Mouse (Mus musculus) midbrain, embryonic 13.5 days (tissue): ENCODE results near the gene Cck. TPM values are rescaled to one million over a fixed set of nuclear protein-coding genes. Genes with fewer than 3 reads are reported as not detected.

ENCODE experiments used
- ATAC-seq: fragments of 200-750 bp; cut with Nextera tagmentation; 2 replicates; pipeline ENCODE4 v1.8.0; 2017; ENCODE audit warnings: mild to moderate bottlenecking, moderate TSS enrichment, moderate library complexity
- H3K27ac ChIP-seq: fragments of 300-500 bp; sonication (generic); 2 replicates; pipeline ENCODE4 v1.5.1; 2015; ENCODE audit warnings: inconsistent platforms, mild to moderate bottlenecking, moderate library complexity
- H3K27me3 ChIP-seq: fragments of 300-500 bp; sonication (generic); 2 replicates; pipeline ENCODE4 v1.6.1; 2015; ENCODE audit warnings: mild to moderate bottlenecking, inconsistent platforms
- H3K36me3 ChIP-seq: fragments of 300-500 bp; sonication (generic); 2 replicates; pipeline ENCODE4 v1.6.1; 2015; ENCODE audit warnings: mild to moderate bottlenecking, inconsistent platforms
- H3K4me1 ChIP-seq: fragments of 300-500 bp; sonication (generic); replicated peaks from 2 replicates; pipeline ENCODE4 v1.6.1; 2015; ENCODE audit warnings: inconsistent platforms
- H3K4me2 ChIP-seq: fragments of 300-500 bp; sonication (generic); replicated peaks from 2 replicates; pipeline ENCODE4 v1.6.1; 2015; ENCODE audit warnings: moderate library complexity, mild to moderate bottlenecking, inconsistent platforms
- H3K4me3 ChIP-seq: fragments of 300-500 bp; sonication (generic); replicated peaks from 2 replicates; pipeline ENCODE4 v1.5.1; 2015; ENCODE audit warnings: mild to moderate bottlenecking, inconsistent platforms
- H3K9ac ChIP-seq: fragments of 300-500 bp; sonication (generic); replicated peaks from 2 replicates; pipeline ENCODE4 v1.6.1; 2015; ENCODE audit warnings: mild to moderate bottlenecking, inconsistent platforms
- H3K9me3 ChIP-seq: fragments of 300-500 bp; sonication (generic); 2 replicates; pipeline ENCODE4 v1.6.1; 2016; ENCODE audit warnings: mild to moderate bottlenecking, inconsistent platforms
- WGBS: fragments of 180-500 bp; shearing (Covaris S2); methylation state at CpG from one replicate; pipeline ENCODE4 v1.1.7; 2015; 5-methylcytosine and 5-hydroxymethylcytosine counted together
- polyA plus RNA-seq: library from polyadenylated mRNA; unstranded; fragments of >200 nt; fragmentation: Nextera tagmentation; extraction: Ambion mirVana; gene quantifications from 2 replicates; pipeline ENCODE4 v1.2.1, GENCODE M21; 2015

Cck gene
- 12.0 and 24.1 TPM in 2 replicates for polyA plus RNA-seq

DNA sequence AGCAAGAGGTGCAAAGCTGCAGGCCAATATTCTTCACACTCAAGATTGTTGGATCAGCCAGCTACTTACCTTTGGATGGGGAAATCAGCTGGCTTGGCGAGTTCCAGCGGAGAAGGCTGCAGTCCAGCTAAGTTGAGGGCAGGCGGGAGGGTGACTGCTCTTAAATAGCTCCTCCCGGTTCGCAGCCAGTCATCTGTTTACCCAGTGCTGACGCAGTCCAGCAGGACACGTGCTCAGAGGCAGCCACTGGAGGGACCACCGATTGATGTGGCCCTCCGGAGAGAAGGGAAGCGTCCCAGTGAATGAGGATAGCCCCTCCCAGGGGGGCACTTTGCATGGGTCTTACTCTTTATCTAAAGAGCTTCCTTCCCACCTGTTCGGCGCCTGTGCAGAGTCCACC is at the start of gene Cck:
Gene Cck (minus strand): TSS at position 166 of the 400 bp plus-strand sequence.
- H3K4me1 ChIP-seq = peaks cover 24% of the 10 kb centered on the region
- peak within 1 kb of the TSS; percentile 59 for H3K4me2 ChIP-seq
- peak within 1 kb of the TSS; percentile 37 for H3K4me3 ChIP-seq
- H3K36me3 ChIP-seq = no peaks in the 10 kb centered on the region
- H3K27ac ChIP-seq = no peak within 1 kb of the TSS
- no peaks in the 10 kb centered on the region for H3K9me3 ChIP-seq
- WGBS = 2% methylated on average over 12 of the region's 12 CpGs
- peak; percentile 34; the same call in 1 of the 2 replicates for ATAC-seq
- H3K27me3 ChIP-seq = peaks cover 56% of the 10 kb centered on the region
- H3K9ac ChIP-seq = 0 out of 2 replicates have a peak within 1 kb of the TSS, but pooled peaks have one; percentile 39

DNA sequence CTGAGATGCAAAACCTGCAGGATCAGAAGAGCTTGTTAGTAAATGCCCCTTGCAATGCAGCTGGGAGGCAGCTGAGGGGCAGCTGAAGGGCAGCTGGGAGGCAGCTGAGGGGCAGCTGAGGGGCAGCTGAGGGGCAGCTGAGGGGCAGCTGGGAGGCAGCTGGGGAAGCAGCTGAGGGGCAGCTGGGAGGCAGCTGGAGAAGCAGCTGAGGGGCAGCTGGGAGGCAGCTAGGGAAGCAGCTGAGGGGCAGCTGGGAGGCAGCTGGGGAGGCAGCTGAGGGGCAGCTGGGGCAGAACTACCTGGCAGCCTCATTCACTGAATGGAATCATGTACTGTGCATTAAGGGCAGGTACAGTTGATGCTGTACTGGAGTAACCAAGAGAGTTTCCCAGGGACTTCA is 46.0 kb upstream of the Cck start:
- H3K4me3 ChIP-seq = no peak overlapping the region
- no peak overlapping the region for H3K9ac ChIP-seq
- no peak overlapping the region for H3K4me2 ChIP-seq
- ATAC-seq = no peak
- H3K27me3 ChIP-seq = no peaks in the 10 kb centered on the region
- H3K4me1 ChIP-seq = no peaks in the 10 kb centered on the region
- no peaks in the 10 kb centered on the region for H3K36me3 ChIP-seq
- no peak overlapping the region; the same call in 1 of the 2 replicates for H3K27ac ChIP-seq
- H3K9me3 ChIP-seq = peaks cover 4% of the 10 kb centered on the region; the same call in 1 of the 2 replicates

DNA sequence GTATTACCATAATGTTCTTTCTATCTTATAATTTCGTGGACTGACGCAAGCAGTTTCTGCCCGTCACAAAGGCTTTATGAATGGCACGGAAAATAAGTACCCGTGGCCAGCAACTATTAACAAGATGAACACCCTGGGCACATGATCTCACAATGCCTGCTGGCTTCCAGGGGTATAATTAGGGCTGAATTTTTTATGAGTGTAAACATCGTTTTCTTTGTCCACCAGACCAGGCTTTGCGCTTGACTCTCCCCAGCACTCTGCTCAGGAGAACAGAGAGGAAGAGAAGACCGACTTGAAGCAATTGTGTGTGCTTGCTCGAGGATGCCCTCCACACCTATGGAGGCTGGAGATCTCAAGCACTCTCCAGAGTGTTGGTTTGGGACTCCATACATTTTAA is 37.1 kb upstream of the Cck start:
- H3K27ac ChIP-seq = no peak overlapping the region
- H3K27me3 ChIP-seq = no peaks in the 10 kb centered on the region
- no peak overlapping the region for H3K9ac ChIP-seq
- no peak overlapping the region for H3K4me2 ChIP-seq
- H3K4me3 ChIP-seq = no peak overlapping the region
- peaks cover 7% of the 10 kb centered on the region for H3K9me3 ChIP-seq
- no peak for ATAC-seq
- no peaks in the 10 kb centered on the region for H3K36me3 ChIP-seq
- 66% methylated on average over 9 of the region's 9 CpGs for WGBS
- H3K4me1 ChIP-seq = no peaks in the 10 kb centered on the region

DNA sequence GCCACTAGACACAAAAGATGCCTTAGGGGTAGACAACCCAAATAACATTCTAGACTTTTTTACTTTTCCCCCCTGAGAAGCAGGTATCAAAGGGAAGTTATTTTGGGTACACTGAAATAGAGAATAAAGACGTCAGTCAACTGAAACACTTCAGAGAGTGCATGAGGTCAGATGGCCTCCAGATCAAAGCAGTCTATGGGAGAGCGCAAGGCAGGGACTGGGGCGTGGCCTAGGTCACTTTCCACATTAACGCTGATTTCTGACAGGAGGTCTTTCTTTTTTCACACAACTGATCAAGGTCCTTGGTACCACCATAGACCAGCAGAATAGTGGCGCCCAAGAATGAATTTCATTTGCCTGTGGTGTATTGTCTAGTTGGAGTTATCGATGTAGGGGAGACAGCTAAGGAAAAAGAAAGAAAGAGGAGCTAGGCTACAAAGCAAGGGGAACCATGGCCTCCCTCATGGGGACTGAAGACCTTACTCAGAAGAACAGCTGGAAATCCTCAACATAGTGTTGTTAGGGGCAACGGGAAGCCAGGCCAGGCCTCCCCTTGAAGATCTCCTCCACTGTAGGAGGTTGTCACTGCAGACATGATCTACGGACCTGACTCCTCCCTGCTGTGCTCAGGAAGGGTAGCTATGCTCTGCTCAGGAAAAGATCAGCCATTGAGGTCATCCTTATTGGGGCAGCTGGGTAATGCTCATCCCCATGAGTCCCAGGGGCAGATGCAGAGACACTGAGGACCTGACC is 33.3 kb upstream of the Cck start:
- Histone ChIP-seq H3K36me3 (no peaks in the 10 kb centered on the region), H3K4me3 (no peak overlapping the region), H3K9ac (no peak overlapping the region), H3K9me3 (no peaks in the 10 kb centered on the region), H3K4me2 (no peak overlapping the region), H3K27ac (no peak overlapping the region), H3K27me3 (no peaks in the 10 kb centered on the region), H3K4me1 (no peaks in the 10 kb centered on the region)
- 71% methylated on average over 8 of the region's 8 CpGs for WGBS
- ATAC-seq = no peak

DNA sequence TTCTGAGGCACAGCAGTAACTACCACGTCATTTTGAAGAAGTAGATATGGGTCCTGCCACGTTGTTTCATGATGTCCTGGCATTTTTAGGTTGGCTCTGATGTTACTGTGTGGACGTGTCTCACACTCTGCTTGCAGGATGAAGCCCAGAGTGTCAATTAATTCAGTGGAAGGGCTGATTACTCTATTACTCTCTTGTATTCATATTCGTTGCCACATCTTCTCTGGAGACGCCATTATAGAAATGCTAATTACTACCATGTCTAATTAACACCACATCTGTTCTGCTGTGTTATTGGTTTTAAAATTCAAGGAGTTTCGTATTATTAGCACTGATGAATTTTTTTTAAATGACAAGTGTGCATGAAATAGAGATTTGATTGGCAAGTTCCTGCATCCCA is 30.7 kb upstream of the Cck start:
- Histone ChIP-seq H3K27me3 (no peaks in the 10 kb centered on the region), H3K4me1 (no peaks in the 10 kb centered on the region), H3K9ac (no peak overlapping the region), H3K4me2 (no peak overlapping the region), H3K4me3 (no peak overlapping the region), H3K9me3 (no peaks in the 10 kb centered on the region), H3K36me3 (no peaks in the 10 kb centered on the region), H3K27ac (no peak overlapping the region)
- 69% methylated on average over 6 of the region's 6 CpGs for WGBS
- no peak for ATAC-seq

DNA sequence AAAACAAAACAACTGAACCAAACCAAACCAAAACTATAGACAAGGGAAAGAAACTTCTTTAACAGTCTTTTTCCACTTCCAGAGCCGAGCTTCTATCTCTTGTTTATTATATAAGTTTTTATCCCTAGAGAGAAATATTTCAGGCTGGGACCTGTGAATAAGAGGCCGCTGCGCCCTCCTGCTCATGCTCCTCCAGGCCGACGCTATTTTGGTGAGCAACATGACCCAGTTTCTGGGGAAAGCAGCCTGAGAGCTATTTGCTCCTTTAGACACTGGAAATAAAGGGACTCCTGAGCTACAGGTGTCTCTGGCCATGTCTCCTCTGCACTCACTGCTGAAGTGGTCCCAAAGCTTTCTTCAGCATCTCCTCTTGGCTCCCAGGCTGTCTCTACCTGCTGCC is 24.6 kb upstream of the Cck start:
- H3K9ac ChIP-seq = no peak overlapping the region
- no peaks in the 10 kb centered on the region for H3K4me1 ChIP-seq
- WGBS = 86% methylated on average over 5 of the region's 5 CpGs
- no peaks in the 10 kb centered on the region for H3K27me3 ChIP-seq
- H3K27ac ChIP-seq = no peak overlapping the region
- no peak overlapping the region for H3K4me3 ChIP-seq
- no peak for ATAC-seq
- no peaks in the 10 kb centered on the region for H3K9me3 ChIP-seq
- H3K4me2 ChIP-seq = no peak overlapping the region
- no peaks in the 10 kb centered on the region for H3K36me3 ChIP-seq

DNA sequence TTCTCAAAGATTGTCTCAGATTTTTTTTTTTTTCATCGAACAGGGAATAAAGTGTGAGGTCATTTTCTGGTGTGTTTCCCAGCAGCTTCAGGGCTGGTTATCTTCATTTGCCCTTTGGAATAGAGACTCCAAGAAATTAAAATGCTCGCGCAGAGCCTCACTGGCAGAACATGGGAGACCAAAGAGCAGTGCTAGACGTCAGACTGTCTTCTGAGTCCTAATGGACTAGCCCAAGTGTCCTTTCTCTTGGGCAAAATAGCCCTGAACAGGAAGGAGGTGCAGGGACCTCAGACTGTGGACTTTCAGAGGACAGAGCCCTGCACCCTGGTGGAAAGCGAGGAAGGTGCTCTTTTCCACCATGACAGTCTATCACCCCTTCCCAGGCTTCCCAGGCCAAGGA is 19.0 kb upstream of the Cck start:
- no peak overlapping the region for H3K9ac ChIP-seq
- ATAC-seq = no peak

DNA sequence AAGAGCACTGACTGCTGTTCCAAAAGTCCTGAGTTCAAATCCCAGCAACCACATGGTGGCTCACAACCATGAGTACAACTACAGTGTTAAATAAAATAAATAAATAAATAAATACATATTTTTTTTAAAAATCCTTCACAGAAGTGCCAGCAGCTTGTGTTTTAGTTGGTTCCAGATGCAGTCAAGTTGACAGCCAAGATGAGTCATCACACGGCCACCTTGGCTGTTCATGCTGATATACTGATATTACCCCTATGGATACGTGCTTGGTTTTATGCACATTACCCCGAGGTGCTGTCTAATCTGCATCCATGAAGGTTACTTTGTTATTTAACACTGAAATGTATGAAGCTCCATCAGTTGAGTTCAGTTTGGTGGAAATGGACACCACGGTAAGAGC is 16.4 kb upstream of the Cck start:
- ATAC-seq = no peak
- no peak overlapping the region for H3K4me2 ChIP-seq
- WGBS = 96% methylated on average over 4 of the region's 4 CpGs
- H3K4me1 ChIP-seq = no peaks in the 10 kb centered on the region
- H3K4me3 ChIP-seq = no peak overlapping the region
- H3K27me3 ChIP-seq = no peaks in the 10 kb centered on the region
- H3K9ac ChIP-seq = no peak overlapping the region
- no peak overlapping the region for H3K27ac ChIP-seq
- no peaks in the 10 kb centered on the region for H3K36me3 ChIP-seq
- no peaks in the 10 kb centered on the region for H3K9me3 ChIP-seq

More for the DNA sequence above, 19.0 kb upstream of the Cck start:
- Histone ChIP-seq H3K36me3 (no peaks in the 10 kb centered on the region), H3K9me3 (no peaks in the 10 kb centered on the region), H3K27ac (no peak overlapping the region), H3K4me3 (no peak overlapping the region), H3K4me2 (no peak overlapping the region), H3K4me1 (no peaks in the 10 kb centered on the region), H3K27me3 (no peaks in the 10 kb centered on the region)
- 89% methylated on average over 5 of the region's 5 CpGs for WGBS

DNA sequence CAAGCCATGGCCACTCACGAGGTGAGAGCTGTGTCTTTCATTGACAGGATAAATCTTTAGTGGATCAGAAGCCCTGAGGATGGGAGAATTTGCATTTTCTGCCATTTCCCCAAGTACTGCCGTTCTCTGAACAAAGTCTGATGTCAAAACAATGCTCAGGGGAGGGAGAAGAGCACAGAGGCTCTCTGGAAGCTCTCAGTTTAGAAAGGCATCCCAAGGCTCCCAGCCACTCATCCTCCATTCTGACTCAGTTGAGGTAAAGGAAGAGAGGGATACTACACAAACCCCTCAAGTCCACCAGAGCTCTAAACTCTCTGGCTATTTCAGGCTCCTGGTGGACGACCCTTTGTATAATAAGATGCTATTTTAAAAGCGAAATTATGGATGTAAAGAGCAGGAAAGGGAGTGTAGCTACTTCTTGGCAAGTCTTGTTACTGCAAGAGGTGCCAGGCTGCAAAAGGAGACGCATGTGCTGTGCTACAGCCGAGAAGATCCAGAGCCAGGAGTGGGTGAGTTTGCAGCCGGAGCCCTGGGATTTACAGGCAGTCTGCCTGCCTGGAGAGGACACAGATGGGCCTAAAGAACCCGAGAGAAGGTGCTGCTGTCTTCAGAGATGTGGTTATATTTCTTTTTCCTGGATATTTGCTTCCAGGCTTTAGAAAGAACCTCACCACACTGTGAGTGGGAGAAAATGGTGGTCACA is 11.1 kb upstream of the Cck start:
- Histone ChIP-seq H3K9me3 (no peaks in the 10 kb centered on the region), H3K27ac (no peak overlapping the region), H3K36me3 (no peaks in the 10 kb centered on the region), H3K9ac (no peak overlapping the region), H3K27me3 (no peaks in the 10 kb centered on the region), H3K4me1 (no peaks in the 10 kb centered on the region), H3K4me2 (no peak overlapping the region), H3K4me3 (no peak overlapping the region)
- ATAC-seq = no peak
- 60% methylated on average over 8 of the region's 8 CpGs for WGBS

DNA sequence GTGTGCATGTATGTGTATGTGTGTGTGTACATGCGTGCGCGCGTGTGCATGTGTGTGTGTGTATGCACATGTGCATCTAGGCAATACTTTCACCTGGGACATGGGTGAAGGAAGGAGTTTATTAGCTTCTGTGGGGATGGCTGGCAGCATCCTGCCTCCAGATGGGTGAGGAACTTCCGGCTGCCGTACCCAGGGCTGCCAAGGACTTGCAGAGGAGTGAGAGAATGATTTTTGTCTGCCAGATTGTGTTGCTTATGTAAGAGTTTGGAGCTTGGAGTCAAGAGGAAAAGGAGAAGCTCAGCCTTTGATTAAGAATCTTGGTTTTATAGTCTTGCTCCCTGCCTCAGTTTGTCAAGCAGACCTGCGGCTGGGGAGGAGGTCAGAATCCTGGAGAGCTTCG is 9.9 kb upstream of the Cck start:
- H3K9me3 ChIP-seq = no peaks in the 10 kb centered on the region
- H3K4me2 ChIP-seq = no peak overlapping the region
- no peaks in the 10 kb centered on the region for H3K27me3 ChIP-seq
- 95% methylated on average over 8 of the region's 8 CpGs for WGBS
- H3K4me1 ChIP-seq = 0 out of 2 replicates have a peak, but pooled peaks cover 3% of the 10 kb centered on the region
- H3K36me3 ChIP-seq = no peaks in the 10 kb centered on the region
- H3K27ac ChIP-seq = no peak overlapping the region
- no peak for ATAC-seq
- no peak overlapping the region for H3K4me3 ChIP-seq
- H3K9ac ChIP-seq = no peak overlapping the region

DNA sequence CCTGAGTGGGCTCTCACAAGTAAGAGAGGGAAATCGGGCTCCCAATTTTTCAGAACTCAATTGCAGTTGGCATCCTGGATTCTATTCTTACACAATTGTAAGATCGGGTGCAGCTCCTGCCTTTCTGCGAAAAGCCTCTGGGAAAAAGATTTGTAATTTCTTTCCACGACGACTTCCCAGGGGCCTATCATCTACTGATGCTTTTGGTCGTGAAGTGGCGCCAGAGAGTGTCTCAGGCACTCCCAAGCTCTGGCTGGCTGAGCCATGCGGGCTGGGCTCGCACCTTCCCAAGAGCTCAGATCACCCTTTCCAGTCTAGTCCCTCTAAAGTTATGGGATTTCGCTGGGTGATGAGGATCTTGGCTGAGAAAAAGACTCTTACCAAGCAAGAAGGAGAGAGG is 608 bp upstream of the Cck start:
- no peak for ATAC-seq
- H3K4me1 ChIP-seq = peaks cover 26% of the 10 kb centered on the region
- no peak overlapping the region for H3K9ac ChIP-seq
- H3K36me3 ChIP-seq = no peaks in the 10 kb centered on the region
- no peaks in the 10 kb centered on the region for H3K9me3 ChIP-seq
- 30% methylated on average over 10 of the region's 10 CpGs for WGBS
- peaks cover 56% of the 10 kb centered on the region for H3K27me3 ChIP-seq
- H3K4me3 ChIP-seq = no peak overlapping the region
- H3K27ac ChIP-seq = no peak overlapping the region
- H3K4me2 ChIP-seq = no peak overlapping the region

DNA sequence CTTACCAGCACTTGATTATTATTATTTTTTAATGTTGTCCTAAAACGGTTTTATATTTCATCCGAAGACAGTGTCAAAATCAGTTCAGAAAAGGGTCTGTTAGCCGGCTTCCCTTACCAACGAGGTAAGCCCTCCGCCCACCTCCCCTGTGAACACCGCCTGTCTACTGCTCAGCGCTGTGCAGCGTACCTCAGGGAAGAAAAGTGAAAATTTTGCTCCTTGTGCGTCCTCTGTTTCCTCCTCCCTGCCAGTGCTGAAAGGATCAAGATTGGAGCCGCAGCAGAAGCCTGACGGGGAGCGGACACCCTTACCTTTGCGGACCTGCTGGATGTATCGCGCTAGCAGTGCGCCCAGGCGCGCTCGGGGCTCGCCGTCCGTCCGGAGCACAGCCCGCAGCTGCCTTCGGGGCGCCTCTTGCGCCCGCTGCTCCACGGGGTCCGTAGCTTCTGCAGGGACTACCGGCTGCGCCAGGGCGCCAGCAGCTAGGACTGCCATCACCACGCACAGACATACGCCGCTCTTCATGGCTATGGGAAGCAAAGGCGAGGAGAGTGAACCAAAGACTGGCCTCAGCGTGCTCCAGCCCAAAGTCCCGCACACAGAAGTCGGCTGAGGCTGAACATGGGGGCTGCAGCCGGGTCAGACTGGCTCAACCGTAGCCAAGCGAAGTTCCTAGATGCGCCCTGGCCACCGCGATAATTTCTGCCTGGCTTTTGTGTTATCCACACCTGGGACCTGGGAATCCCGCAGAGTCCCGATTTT is 1.3 kb downstream of the Cck start:
- H3K4me3 ChIP-seq = peak overlapping the region; percentile 37
- H3K27me3 ChIP-seq = peaks cover 56% of the 10 kb centered on the region
- no peaks in the 10 kb centered on the region for H3K36me3 ChIP-seq
- peak overlapping the region; percentile 39; the same call in 1 of the 2 replicates for H3K9ac ChIP-seq
- H3K4me1 ChIP-seq = peaks cover 22% of the 10 kb centered on the region
- peak; percentile 50; the same call in 1 of the 2 replicates for ATAC-seq
- WGBS = 3% methylated on average over 48 of the region's 48 CpGs
- no peaks in the 10 kb centered on the region for H3K9me3 ChIP-seq
- peak overlapping the region; percentile 59 for H3K4me2 ChIP-seq
- no peak overlapping the region for H3K27ac ChIP-seq
